ENCODE assay signal across 8 mouse cellular contexts in the genomic region with DNA sequence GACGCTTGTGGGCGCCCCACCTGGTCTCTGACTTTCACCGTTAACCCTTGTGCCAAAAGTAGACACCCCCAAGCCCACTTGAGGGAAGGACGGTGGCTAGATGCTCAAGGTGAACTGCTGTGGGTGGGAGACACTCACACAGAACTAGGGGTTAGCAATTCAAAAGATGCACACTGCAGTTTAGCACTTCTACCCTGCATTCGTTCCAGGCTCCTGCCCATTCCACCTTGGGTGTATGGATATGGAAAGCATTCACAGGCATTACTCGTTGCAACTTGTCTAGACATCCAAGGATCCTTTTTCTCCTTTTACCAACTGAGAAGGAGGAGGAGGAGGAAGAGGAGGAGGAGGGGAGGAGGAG. TPM values are rescaled to one million over a fixed set of nuclear protein-coding genes. Genes with fewer than 3 reads are reported as not detected.
DNase-seq lines count a peak whose midpoint lies in the region; ATAC-seq and TF ChIP-seq lines count a peak whose summit lies in the region.

A gene (minus strand): TSS at position 116 of the 361 bp plus-strand sequence.

- TF ChIP-seq EP300 in stomach, postnatal 0 days (optimal IDR thresholded peaks at IDR 0.05) = no peak

- peak within 1 kb of the TSS; percentile 56 for H3K4me2 ChIP-seq in lung, embryonic 16.5 days (ENCODE audit: low read depth, low read length)
- H3K4me2 ChIP-seq in stomach, postnatal 0 days (replicated peaks; ENCODE audit: low read depth) = peak within 1 kb of the TSS; percentile 20; the same call in 1 of the 2 replicates

- intact Hi-C loops in left cerebral cortex, postnatal 4 days (cut with DNase I) = loop anchor here (10.0 kb wide), 1 partner anchor 199 kb away; no protein-coding TSS in a partner anchor

- no peak within 1 kb of the TSS for H3K9ac ChIP-seq in lung, embryonic 16.5 days (ENCODE audit: low read length)
- H3K9ac ChIP-seq in stomach, postnatal 0 days (ENCODE audit: low read length) = no peak within 1 kb of the TSS

- peaks cover 7% of the 10 kb centered on the region; the same call in 1 of the 2 replicates for H3K27me3 ChIP-seq in lung, embryonic 16.5 days (ENCODE audit: control insufficient read depth, insufficient read depth, low read depth, low read length)
- no peaks in the 10 kb centered on the region for H3K27me3 ChIP-seq in stomach, postnatal 0 days (ENCODE audit: control insufficient read depth, insufficient read depth, low read length)

- 10% methylated on average over 6 of the region's 6 CpGs for WGBS in lung, embryonic 16.5 days
- WGBS in stomach, postnatal 0 days = 17% methylated on average over 6 of the region's 6 CpGs

- DNase-seq in cerebellum, adult 8-10 months = peak; percentile 20
- no peak for DNase-seq in cerebellum, postnatal 4 days (ENCODE audit: low spot score in 2 of 2)
- no peak for DNase-seq in lung, postnatal 25 days (ENCODE audit: low spot score)
- DNase-seq in left cerebral cortex, postnatal 4 days = no peak
- DNase-seq in stomach, postnatal 0 days (ENCODE audit: low spot score) = no peak
- no peak for DNase-seq in gastrocnemius, adult 18-20 months (ENCODE audit: low spot score)
- DNase-seq in lung, adult 18-20 months = no peak

- no peak for TF ChIP-seq CTCF in stomach, postnatal 0 days (IDR thresholded peaks at IDR 0.05; ENCODE audit: low read depth)

- peaks cover 6% of the 10 kb centered on the region; the same call in 1 of the 2 replicates for H3K4me1 ChIP-seq in lung, embryonic 16.5 days (replicated peaks; ENCODE audit: control insufficient read depth, insufficient read depth, low read length)
- H3K4me1 ChIP-seq in stomach, postnatal 0 days (replicated peaks; ENCODE audit: control insufficient read depth, insufficient read depth) = no peaks in the 10 kb centered on the region

- no peaks in the 10 kb centered on the region for H3K36me3 ChIP-seq in lung, embryonic 16.5 days (ENCODE audit: control insufficient read depth, insufficient read depth, low read length)
- H3K36me3 ChIP-seq in stomach, postnatal 0 days (ENCODE audit: control insufficient read depth, insufficient read depth, low read length) = no peaks in the 10 kb centered on the region

- H3K4me3 ChIP-seq in lung, embryonic 16.5 days (ENCODE audit: low read length) = peak within 1 kb of the TSS; percentile 29
- H3K4me3 ChIP-seq in stomach, postnatal 0 days (ENCODE audit: low read depth, low read length) = no peak within 1 kb of the TSS

- ATAC-seq in lung, embryonic 16.5 days (ENCODE audit: low read depth) = no peak
- no peak for ATAC-seq in stomach, postnatal 0 days (ENCODE audit: low FRiP score, low TSS enrichment)

- no peaks in the 10 kb centered on the region for H3K9me3 ChIP-seq in lung, embryonic 16.5 days (ENCODE audit: control insufficient read depth, low read length)
- H3K9me3 ChIP-seq in stomach, postnatal 0 days (ENCODE audit: control insufficient read depth, low read length) = no peaks in the 10 kb centered on the region

- no peak within 1 kb of the TSS for H3K27ac ChIP-seq in lung, embryonic 16.5 days (ENCODE audit: low read length)
- H3K27ac ChIP-seq in stomach, postnatal 0 days (replicated peaks) = no peak within 1 kb of the TSS

RNA-seq across cellular contexts. Expression of the gene that starts here (rescaled TPM):
- polyA plus RNA-seq in lung, embryonic 16.5 days (2015; fragmentation: Nextera tagmentation; extraction: Ambion mirVana) = 0.10 TPM in 1 of 2 replicates, not detected in the other
- 10 to 100 TPM; 19.2 to 20.0 TPM for total RNA-seq in left cerebral cortex, postnatal 4 days (2021)
- polyA plus RNA-seq in stomach, postnatal 0 days (2015; fragmentation: Nextera tagmentation; extraction: Ambion mirVana) = 0.18 and 0.29 TPM in 2 replicates
- total RNA-seq in gastrocnemius, adult 18-20 months (2021) = not detected

Comparison
In these comparisons a context has a peak if more than half of its experiments do, and no peak if none do; other contexts are left out.
1. RNA of the gene that starts here (total RNA-seq): 19.2 to 20.0 TPM in left cerebral cortex, postnatal 4 days; not detected in gastrocnemius, adult 18-20 months; every median in the first group is over 10 times any median in the second.